Mouse (Mus musculus) lung, embryonic 16.5 days (tissue): ENCODE results near the gene Tuba4a. TPM values are rescaled to one million over a fixed set of nuclear protein-coding genes. Genes with fewer than 3 reads are reported as not detected.

Source experiments
- ATAC-seq: fragments of 200-750 bp; cut with Nextera tagmentation; 2 replicates; pipeline ENCODE4 v1.8.0; 2017; ENCODE audit warnings: low read depth, mild to moderate bottlenecking, moderate library complexity
- H3K27ac ChIP-seq: fragments of 300-500 bp; sonication (generic); 2 replicates; pipeline ENCODE4 v1.5.1; 2014; ENCODE audit warnings: mild to moderate bottlenecking, control low read depth, low read length
- H3K27me3 ChIP-seq: fragments of 300-500 bp; sonication (generic); 2 replicates; pipeline ENCODE4 v1.6.1; 2014; ENCODE audit warnings: low read depth, low read length, mixed read lengths; ENCODE audit not compliant: control insufficient read depth, insufficient read depth
- H3K36me3 ChIP-seq: fragments of 300-500 bp; sonication (generic); 2 replicates; pipeline ENCODE4 v1.6.1; 2014; ENCODE audit warnings: low read length; ENCODE audit not compliant: control insufficient read depth, insufficient read depth
- H3K4me1 ChIP-seq: fragments of 300-500 bp; sonication (generic); replicated peaks from 2 replicates; pipeline ENCODE4 v1.6.1; 2014; ENCODE audit warnings: low read length, mixed read lengths; ENCODE audit not compliant: control insufficient read depth, insufficient read depth
- H3K4me2 ChIP-seq: fragments of 300-500 bp; sonication (generic); 2 replicates; pipeline ENCODE4 v1.6.1; 2014; ENCODE audit warnings: low read depth, low read length, control low read depth
- H3K4me3 ChIP-seq: fragments of 300-500 bp; sonication (generic); 2 replicates; pipeline ENCODE4 v1.5.1; 2014; ENCODE audit warnings: mild to moderate bottlenecking, low read length, control low read depth
- H3K9ac ChIP-seq: fragments of 300-500 bp; sonication (generic); 2 replicates; pipeline ENCODE4 v1.6.1; 2014; ENCODE audit warnings: low read length, control low read depth
- H3K9me3 ChIP-seq: fragments of 300-500 bp; sonication (generic); 2 replicates; pipeline ENCODE4 v1.6.1; 2016; ENCODE audit warnings: low read length; ENCODE audit not compliant: control insufficient read depth
- WGBS: fragments of 180-500 bp; shearing (Covaris S2); extraction: QIAGEN DNeasy Blood & Tissue Kit; methylation state at CpG from one replicate; pipeline ENCODE4 v1.1.7; 2014; 5-methylcytosine and 5-hydroxymethylcytosine counted together
- polyA plus RNA-seq: library from polyadenylated mRNA; unstranded; fragments of >200 nt; fragmentation: Nextera tagmentation; extraction: Ambion mirVana; gene quantifications from 2 replicates; pipeline ENCODE4 v1.2.1, GENCODE M21; 2015

Gene Tuba4a
- polyA plus RNA-seq, 1 experiment from 2014 or later, result 51.5 TPM

- H3K9me3 ChIP-seq, result no peaks in the 10 kb centered on the region
- no peak for ATAC-seq
- H3K9ac ChIP-seq, result no peak overlapping the region
- H3K36me3 ChIP-seq, result peaks cover 13% of the 10 kb centered on the region
- peaks cover 29% of the 10 kb centered on the region for H3K27me3 ChIP-seq
- no peak overlapping the region for H3K4me3 ChIP-seq
- H3K4me2 ChIP-seq, result no peak overlapping the region
- peaks cover 21% of the 10 kb centered on the region for H3K4me1 ChIP-seq
- WGBS, result 91% methylated on average over 9 of the region's 9 CpGs
- no peak overlapping the region for H3K27ac ChIP-seq
Measured at GRCm38 (mm10) chr1:75215785-75216184, 3.9 kb downstream of the Tuba4a start.

GRCm38 (mm10) chr1:75214886-75215285, 4.8 kb downstream of the Tuba4a start:
- Histone ChIP-seq H3K9me3 (no peaks in the 10 kb centered on the region), H3K27ac (peak overlapping the region; percentile 70; the same call in 1 of the 2 replicates), H3K36me3 (peaks cover 13% of the 10 kb centered on the region), H3K27me3 (peaks cover 22% of the 10 kb centered on the region), H3K9ac (no peak overlapping the region), H3K4me3 (no peak overlapping the region), H3K4me1 (peaks cover 25% of the 10 kb centered on the region), H3K4me2 (no peak overlapping the region)
- ATAC-seq, result no peak
- WGBS, result 51% methylated on average over 5 of the region's 5 CpGs

- Histone ChIP-seq H3K9me3 (no peaks in the 10 kb centered on the region), H3K27me3 (peaks cover 17% of the 10 kb centered on the region), H3K27ac (peak overlapping the region; percentile 70), H3K9ac (no peak overlapping the region), H3K4me1 (peaks cover 25% of the 10 kb centered on the region), H3K4me2 (no peak overlapping the region), H3K36me3 (peaks cover 13% of the 10 kb centered on the region), H3K4me3 (no peak overlapping the region)
- WGBS, result 57% methylated on average over 2 of the region's 2 CpGs
- no peak for ATAC-seq
Measured at GRCm38 (mm10) chr1:75214442-75214841, 5.2 kb downstream of the Tuba4a start.

- Histone ChIP-seq H3K27me3 (peaks cover 6% of the 10 kb centered on the region), H3K36me3 (peaks cover 13% of the 10 kb centered on the region), H3K9me3 (no peaks in the 10 kb centered on the region), H3K4me2 (no peak overlapping the region), H3K27ac (no peak overlapping the region), H3K4me3 (no peak overlapping the region), H3K9ac (no peak overlapping the region), H3K4me1 (peaks cover 26% of the 10 kb centered on the region)
- no peak for ATAC-seq
- WGBS, result 79% methylated on average over 7 of the region's 7 CpGs
Measured at GRCm38 (mm10) chr1:75213096-75213495, 6.6 kb downstream of the Tuba4a start.

GRCm38 (mm10) chr1:75212542-75212941, 7.1 kb downstream of the Tuba4a start:
- H3K27me3 ChIP-seq, result peaks cover 3% of the 10 kb centered on the region; the same call in 1 of the 2 replicates
- 70% methylated on average over 4 of the region's 4 CpGs for WGBS
- H3K4me2 ChIP-seq, result no peak overlapping the region
- no peaks in the 10 kb centered on the region for H3K9me3 ChIP-seq
- H3K36me3 ChIP-seq, result peaks cover 13% of the 10 kb centered on the region
- no peak overlapping the region for H3K4me3 ChIP-seq
- H3K27ac ChIP-seq, result no peak overlapping the region
- H3K9ac ChIP-seq, result no peak overlapping the region
- ATAC-seq, result no peak
- H3K4me1 ChIP-seq, result peaks cover 26% of the 10 kb centered on the region

GRCm38 (mm10) chr1:75211141-75211708, 8.4 kb downstream of the Tuba4a start:
- peak; percentile 2; the same call in 1 of the 2 replicates for ATAC-seq
- WGBS, result 9% methylated on average over 17 of the region's 17 CpGs
- Histone ChIP-seq H3K4me1 (peaks cover 26% of the 10 kb centered on the region), H3K27me3 (no peaks in the 10 kb centered on the region), H3K9ac (peak overlapping the region; percentile 94), H3K4me2 (peak overlapping the region; percentile 73), H3K4me3 (peak overlapping the region; percentile 80), H3K9me3 (no peaks in the 10 kb centered on the region), H3K27ac (0 out of 2 replicates have a peak overlapping the region, but pooled peaks have one; percentile 25), H3K36me3 (peaks cover 13% of the 10 kb centered on the region)

GRCm38 (mm10) chr1:75210136-75211087, 9.3 kb downstream of the Tuba4a start, which contains the start of the genes Glb1l and Stk16:
Glb1l (minus strand) TSS chr1:75210813.
Stk16 (plus strand) TSS chr1:75210838.
- WGBS, result 5% methylated on average over 42 of the region's 42 CpGs
- H3K27ac ChIP-seq, result peak within 1 kb of the TSS; percentile 25; the same call in 1 of the 2 replicates
- H3K27me3 ChIP-seq, result no peaks in the 10 kb centered on the region
- peak within 1 kb of the TSS; percentile 73 for H3K4me2 ChIP-seq
- H3K9ac ChIP-seq, result peak within 1 kb of the TSS; percentile 94
- peaks cover 26% of the 10 kb centered on the region for H3K4me1 ChIP-seq
- peak; percentile 96 for ATAC-seq
- peak within 1 kb of the TSS; percentile 80 for H3K4me3 ChIP-seq
- peaks cover 13% of the 10 kb centered on the region for H3K36me3 ChIP-seq
- H3K9me3 ChIP-seq, result no peaks in the 10 kb centered on the region

- ATAC-seq, result peak; percentile 30
- 14% methylated on average over 34 of the region's 34 CpGs for WGBS
- Histone ChIP-seq H3K27me3 (no peaks in the 10 kb centered on the region), H3K4me3 (peak overlapping the region; percentile 57), H3K27ac (no peak overlapping the region; the same call in 1 of the 2 replicates), H3K4me2 (peak overlapping the region; percentile 73), H3K9me3 (no peaks in the 10 kb centered on the region), H3K4me1 (peaks cover 23% of the 10 kb centered on the region), H3K36me3 (peaks cover 10% of the 10 kb centered on the region; the same call in 1 of the 2 replicates), H3K9ac (peak overlapping the region; percentile 74)
Measured at GRCm38 (mm10) chr1:75208967-75209678, 10.5 kb downstream of the Tuba4a start.
